Mouse (Mus musculus): ENCODE results near the gene Zbtb18.
A peak's percentile ranks its signal among the peaks of the same experiment; 100 is the strongest.
"Not testable (repeated sequence)": the region's sequence is repeated elsewhere in the genome, so short reads cannot be mapped to it uniquely, and the experiment has no call there.

Zbtb18 gene

GRCm38 (mm10) chr1:177447541-177448111 lies 5.5 kb downstream of the Zbtb18 start:
- DNase-seq = no peak

- no peak for DNase-seq
Measured at GRCm38 (mm10) chr1:177448121-177448561, 6.0 kb downstream of the Zbtb18 start.

GRCm38 (mm10) chr1:177448921-177449320 lies 6.8 kb downstream of the Zbtb18 start:
- no peak for DNase-seq

- not testable (repeated sequence) for DNase-seq
Measured at GRCm38 (mm10) chr1:177449857-177450256, 7.7 kb downstream of the Zbtb18 start.

GRCm38 (mm10) chr1:177451041-177451440 lies 8.9 kb downstream of the Zbtb18 start:
- DNase-seq = no peak

- DNase-seq = no peak
Measured at GRCm38 (mm10) chr1:177451991-177452431, 9.9 kb downstream of the Zbtb18 start.

GRCm38 (mm10) chr1:177452987-177453386 lies 10.8 kb downstream of the Zbtb18 start:
- no peak for DNase-seq

- DNase-seq = peak; percentile 25
Measured at GRCm38 (mm10) chr1:177453806-177454205, 11.7 kb downstream of the Zbtb18 start.

- no peak for DNase-seq
Measured at GRCm38 (mm10) chr1:177454492-177454891, 12.3 kb downstream of the Zbtb18 start.

- no peak for DNase-seq
Measured at GRCm38 (mm10) chr1:177455466-177455865, 13.3 kb downstream of the Zbtb18 start.

- no peak for DNase-seq
Measured at GRCm38 (mm10) chr1:177456208-177456607, 14.1 kb downstream of the Zbtb18 start.

GRCm38 (mm10) chr1:177456772-177457171 lies 14.6 kb downstream of the Zbtb18 start:
- DNase-seq = no peak

- DNase-seq = no peak
Measured at GRCm38 (mm10) chr1:177457981-177458380, 15.8 kb downstream of the Zbtb18 start.

- peak; percentile 61 for DNase-seq
Measured at GRCm38 (mm10) chr1:177458456-177459389, 16.6 kb downstream of the Zbtb18 start.

GRCm38 (mm10) chr1:177459536-177459935 lies 17.4 kb downstream of the Zbtb18 start:
- no peak for DNase-seq

- DNase-seq = no peak
Measured at GRCm38 (mm10) chr1:177467150-177467549, 25.0 kb downstream of the Zbtb18 start.

GRCm38 (mm10) chr1:177468436-177468835 lies 26.3 kb downstream of the Zbtb18 start:
- DNase-seq = no peak

GRCm38 (mm10) chr1:177470091-177470490 lies 27.9 kb downstream of the Zbtb18 start:
- DNase-seq = peak; percentile 37

GRCm38 (mm10) chr1:177470951-177471350 lies 28.8 kb downstream of the Zbtb18 start:
- DNase-seq = no peak

GRCm38 (mm10) chr1:177475542-177476197 lies 33.5 kb downstream of the Zbtb18 start:
- no peak for DNase-seq

GRCm38 (mm10) chr1:177478578-177478977 lies 36.4 kb downstream of the Zbtb18 start:
- DNase-seq = no peak

- no peak for DNase-seq
Measured at GRCm38 (mm10) chr1:177479356-177480004, 37.3 kb downstream of the Zbtb18 start.

GRCm38 (mm10) chr1:177483612-177484011 lies 41.5 kb downstream of the Zbtb18 start:
- no peak for DNase-seq

All from kidney, postnatal 10 days (tissue).